Mouse (Mus musculus) erythroblast, embryonic 14.5 days (primary cell): ENCODE measurements around the gene Il10rb.

Source experiments
- GATA1 ChIP-seq: IDR thresholded peaks from 2 replicates; pipeline ENCODE4 v1.6.1; 2012; ENCODE audit warnings: low read length, inconsistent platforms, mixed read lengths
- TAL1 ChIP-seq: IDR thresholded peaks from 3 replicates; pipeline ENCODE4 v1.6.1; 2012; ENCODE audit warnings: low read length, inconsistent platforms, mixed read lengths

DNA sequence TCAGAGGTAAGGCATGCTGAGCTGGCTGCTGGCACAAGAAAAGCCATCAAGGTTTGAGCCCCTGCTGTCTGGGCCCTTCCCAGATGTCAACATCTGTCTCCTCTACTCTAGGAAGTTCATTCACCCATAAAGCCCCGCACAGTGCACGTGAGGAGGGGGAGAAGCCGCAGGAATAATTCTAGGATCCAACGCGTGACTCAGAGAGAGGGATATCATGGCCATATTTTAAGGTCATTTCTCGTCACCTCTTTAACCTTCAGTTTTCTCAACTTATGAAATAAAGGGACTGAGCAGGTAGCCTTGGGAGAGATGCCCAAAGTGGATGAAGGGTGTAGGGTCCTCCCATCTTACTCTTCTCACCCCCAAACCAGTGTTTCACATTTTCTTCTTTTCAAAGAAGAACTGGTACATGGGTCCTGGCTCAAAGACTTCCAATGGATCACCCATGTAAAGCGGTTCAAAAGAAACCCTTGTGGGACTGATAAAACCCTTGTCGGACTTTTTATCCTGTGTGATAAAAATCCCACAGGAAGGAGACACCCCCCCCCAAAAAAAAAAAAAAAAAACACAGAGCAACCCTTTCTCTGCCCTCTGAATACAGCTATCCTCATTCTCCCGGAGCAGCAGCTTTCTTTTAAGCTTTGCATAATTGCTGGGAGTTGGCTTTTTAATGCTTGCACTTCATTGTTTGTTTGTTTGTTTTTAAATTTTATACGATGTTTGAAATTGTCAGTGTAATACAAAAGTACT is 961 bp upstream of the Il10rb start:
- no peak for TF ChIP-seq TAL1
- TF ChIP-seq GATA1 = no peak
